Mouse (Mus musculus) testis, adult 2 months (tissue): ENCODE measurements around the gene Nphp1. TPM values are rescaled to one million over a fixed set of nuclear protein-coding genes. Genes with fewer than 3 reads are reported as not detected.
A peak's percentile ranks its signal among the peaks of the same experiment; 100 is the strongest.

ENCODE experiments used
- H3K27ac ChIP-seq: fragments of 200-500 bp; 2 replicates; pipeline ENCODE4 v1.5.1; 2012; ENCODE audit warnings: low read depth, low read length; ENCODE audit not compliant: control insufficient read depth, insufficient read depth
- H3K27me3 ChIP-seq: fragments of 200-500 bp; 2 replicates; pipeline ENCODE4 v1.6.1; 2012; ENCODE audit warnings: mild to moderate bottlenecking, low read length, moderate library complexity; ENCODE audit not compliant: control insufficient read depth, insufficient read depth
- H3K36me3 ChIP-seq: fragments of 200-500 bp; 2 replicates; pipeline ENCODE4 v1.6.1; 2012; ENCODE audit warnings: mild to moderate bottlenecking, low read length; ENCODE audit not compliant: control insufficient read depth, insufficient read depth
- H3K4me1 ChIP-seq: fragments of 200-500 bp; 2 replicates; pipeline ENCODE4 v1.6.1; 2012; ENCODE audit warnings: low read length; ENCODE audit not compliant: control insufficient read depth, insufficient read depth
- H3K4me3 ChIP-seq: fragments of 200-500 bp; 2 replicates; pipeline ENCODE4 v1.5.1; 2012; ENCODE audit warnings: low read depth, mild to moderate bottlenecking, low read length, moderate library complexity, mixed read lengths; ENCODE audit not compliant: control insufficient read depth
- CTCF ChIP-seq: fragments of 200-500 bp; IDR thresholded peaks from 2 replicates; pipeline ENCODE4 v1.5.1; 2012; ENCODE audit warnings: low read depth, mild to moderate bottlenecking, inconsistent platforms, low read length, moderate library complexity; ENCODE audit not compliant: control insufficient read depth, insufficient read depth, insufficient replicate concordance
- POLR2A ChIP-seq: fragments of 200-500 bp; IDR thresholded peaks from 2 replicates; pipeline ENCODE4 v1.6.1; 2012; ENCODE audit warnings: low read depth, mild to moderate bottlenecking, inconsistent platforms, low read length, moderate library complexity; ENCODE audit not compliant: control insufficient read depth
- polyA plus RNA-seq: library from polyadenylated mRNA; depleted of rRNA; stranded (reverse); fragments of >200 nt; gene quantifications from 2 replicates; pipeline ENCODE4 v1.2.3, GENCODE M21; 2012

The Nphp1 gene
- polyA plus RNA-seq, 1 experiment, result 575 TPM

DNA sequence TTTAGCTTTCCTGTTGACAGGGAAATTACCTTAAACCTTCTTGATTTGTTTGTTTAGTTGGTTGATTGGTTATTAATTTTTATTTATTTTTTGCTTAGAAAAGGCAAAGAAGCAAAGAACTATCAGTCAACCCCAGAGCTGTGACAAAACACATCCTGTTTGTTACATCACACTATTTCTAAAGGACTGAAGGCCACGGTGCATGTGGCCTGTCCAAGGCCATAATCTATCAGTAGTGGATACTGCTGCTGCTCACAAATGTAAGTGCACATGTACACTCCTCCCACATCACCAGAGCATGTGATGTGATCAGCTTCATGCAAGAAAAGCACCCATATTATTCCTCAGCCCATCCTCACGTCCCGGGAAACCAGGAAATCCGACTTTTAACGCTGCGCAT is 28.7 kb downstream of the Nphp1 start:
- Histone ChIP-seq H3K4me1 (no peaks in the 10 kb centered on the region), H3K27me3 (no peaks in the 10 kb centered on the region), H3K27ac (no peak overlapping the region), H3K4me3 (no peak overlapping the region), H3K36me3 (no peaks in the 10 kb centered on the region; the same call in 1 of the 2 replicates)
- TF ChIP-seq CTCF, result no peak
- no peak for TF ChIP-seq POLR2A

DNA sequence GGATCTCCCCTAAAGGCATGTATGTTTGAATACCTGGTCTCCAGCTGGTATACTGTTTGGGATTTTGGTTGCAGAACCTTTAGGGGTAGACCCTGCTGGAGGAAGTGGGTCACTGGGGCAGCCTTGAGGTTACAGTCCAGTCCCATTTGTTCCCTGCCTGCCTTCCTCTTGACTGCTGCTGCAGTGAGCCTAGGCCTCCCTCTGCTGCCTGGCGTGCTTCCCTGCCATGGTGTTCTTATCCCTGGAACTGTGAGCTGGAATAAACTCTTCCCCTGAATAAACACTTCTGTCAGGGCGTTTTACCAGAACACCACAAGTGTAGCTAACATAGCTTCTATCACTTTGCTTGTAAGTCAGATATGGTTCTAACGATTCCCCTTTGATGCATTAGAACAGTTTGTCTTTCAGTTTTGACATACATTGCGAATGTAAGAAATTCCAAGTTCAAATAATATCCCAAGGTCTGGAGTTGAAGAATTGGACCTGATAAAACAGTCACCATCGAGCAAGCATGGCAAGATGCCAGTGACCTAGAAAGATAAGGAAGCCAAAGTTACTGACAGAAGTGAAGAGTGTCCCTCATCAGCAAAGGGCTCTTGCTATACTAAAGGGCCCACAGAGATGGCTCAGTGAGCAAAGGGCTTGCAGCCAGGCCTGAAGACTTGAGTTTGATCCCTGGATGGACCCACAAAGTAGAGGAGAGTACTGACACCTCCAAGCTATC is 29.4 kb downstream of the Nphp1 start:
- Histone ChIP-seq H3K4me1 (no peaks in the 10 kb centered on the region), H3K36me3 (no peaks in the 10 kb centered on the region; the same call in 1 of the 2 replicates), H3K27me3 (no peaks in the 10 kb centered on the region), H3K4me3 (no peak overlapping the region), H3K27ac (no peak overlapping the region; the same call in 1 of the 2 replicates)
- TF ChIP-seq CTCF, result 0 out of 2 replicates have a peak, but pooled peaks have one; percentile 18
- no peak for TF ChIP-seq POLR2A

DNA sequence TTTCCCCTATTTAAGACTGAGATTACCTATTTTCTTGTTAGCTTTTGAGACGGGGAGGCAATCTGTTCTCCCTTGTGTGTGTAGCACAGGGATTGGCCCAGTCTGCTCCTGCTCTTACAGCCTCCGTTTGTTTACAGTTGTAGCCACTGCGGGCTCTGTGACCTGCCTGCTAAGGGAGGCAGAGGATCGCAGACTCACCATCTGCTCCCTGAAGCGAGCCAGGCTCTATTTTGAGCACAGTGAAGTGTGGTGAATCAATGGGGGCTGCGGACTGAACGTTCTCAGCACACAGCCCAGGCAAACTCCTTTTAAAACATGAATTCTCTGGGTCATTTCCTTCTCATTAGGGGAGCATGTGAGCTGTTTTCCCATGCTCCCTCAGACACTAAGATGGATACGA is 31.5 kb downstream of the Nphp1 start:
- H3K4me3 ChIP-seq, result no peak overlapping the region
- no peaks in the 10 kb centered on the region for H3K4me1 ChIP-seq
- H3K27me3 ChIP-seq, result no peaks in the 10 kb centered on the region
- no peak overlapping the region for H3K27ac ChIP-seq
- no peaks in the 10 kb centered on the region; the same call in 1 of the 2 replicates for H3K36me3 ChIP-seq
- TF ChIP-seq CTCF, result no peak
- no peak for TF ChIP-seq POLR2A

DNA sequence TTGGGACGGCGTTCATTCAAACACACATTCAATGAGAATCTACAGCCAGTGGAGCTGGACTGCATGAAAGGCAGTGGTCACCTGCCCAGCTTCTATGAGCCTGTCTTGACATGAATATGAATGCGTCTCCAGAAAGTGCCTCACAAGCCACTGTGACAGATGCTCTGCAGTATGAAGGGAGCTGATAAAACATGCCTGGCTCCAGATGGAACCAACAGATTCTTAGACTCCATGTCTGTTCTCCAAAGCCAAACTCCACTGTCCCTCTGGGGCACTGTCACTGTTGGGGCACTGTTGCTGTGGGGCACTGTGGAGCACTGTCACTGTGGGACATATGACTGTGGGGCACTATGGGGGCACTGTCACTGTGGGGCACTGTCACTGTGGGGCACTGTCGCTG is 34.6 kb downstream of the Nphp1 start:
- H3K4me3 ChIP-seq, result no peak overlapping the region
- no peak for TF ChIP-seq POLR2A
- no peak for TF ChIP-seq CTCF
- H3K4me1 ChIP-seq, result no peaks in the 10 kb centered on the region
- H3K27me3 ChIP-seq, result no peaks in the 10 kb centered on the region
- no peak overlapping the region for H3K27ac ChIP-seq
- no peaks in the 10 kb centered on the region; the same call in 1 of the 2 replicates for H3K36me3 ChIP-seq

DNA sequence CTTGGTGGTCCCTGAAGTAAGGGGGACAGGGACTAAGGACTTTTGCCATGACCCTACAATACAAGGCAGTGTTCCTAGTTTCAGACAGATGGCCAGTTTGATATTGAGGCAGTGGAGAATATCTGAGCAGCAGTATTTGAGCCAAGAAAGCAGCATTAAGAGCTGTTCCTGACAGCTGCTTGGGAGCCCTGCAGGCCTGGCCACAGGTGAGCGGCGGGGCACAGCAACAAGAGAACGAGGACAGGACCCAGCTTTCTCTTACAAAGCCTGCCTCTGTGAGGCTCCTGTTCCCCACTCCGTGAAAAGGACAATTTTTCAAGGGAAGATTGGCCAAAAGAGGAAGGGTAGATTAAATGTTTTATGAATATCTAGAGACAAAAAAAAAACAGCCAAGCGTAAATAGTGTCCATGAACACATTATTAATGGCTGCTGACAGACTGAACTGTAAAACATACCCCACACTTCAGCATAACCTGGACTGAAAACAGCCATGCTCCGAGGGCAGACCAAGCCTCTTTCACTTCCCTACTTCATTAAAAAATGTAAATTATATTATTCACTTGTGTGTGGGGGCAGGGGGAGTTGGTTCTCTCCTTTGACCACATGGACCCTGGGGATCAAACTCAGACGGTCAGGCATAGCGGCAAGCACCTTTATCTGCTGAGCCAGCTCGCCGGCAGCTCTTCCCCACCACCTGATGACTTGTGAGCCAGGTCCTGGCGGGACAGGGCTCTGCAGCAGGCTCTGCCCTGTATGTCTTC is 36.7 kb downstream of the Nphp1 start:
- Histone ChIP-seq H3K27me3 (no peaks in the 10 kb centered on the region), H3K4me3 (no peak overlapping the region), H3K4me1 (no peaks in the 10 kb centered on the region), H3K36me3 (peaks cover 2% of the 10 kb centered on the region; the same call in 1 of the 2 replicates), H3K27ac (no peak overlapping the region)
- TF ChIP-seq POLR2A, result no peak
- no peak for TF ChIP-seq CTCF

DNA sequence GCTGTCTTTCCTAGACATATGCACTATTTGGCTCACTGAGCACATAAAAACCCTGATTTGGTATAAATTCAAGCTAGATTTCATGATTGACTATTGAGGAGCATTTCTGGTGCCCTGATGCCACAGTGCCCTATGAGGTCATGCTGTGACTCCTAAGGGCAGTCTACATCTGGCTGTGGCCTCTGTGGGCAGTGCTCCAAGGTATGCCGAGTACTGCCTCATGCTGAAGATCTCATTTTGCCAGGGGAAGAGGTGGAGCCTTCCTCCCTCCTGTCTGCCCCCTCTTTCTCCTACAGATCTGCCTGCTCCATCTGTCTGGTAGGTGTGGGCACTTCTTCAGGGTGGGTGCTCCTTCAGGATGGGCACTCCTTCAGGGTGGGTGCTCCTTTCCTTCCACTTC is 39.3 kb downstream of the Nphp1 start:
- Histone ChIP-seq H3K4me3 (no peak overlapping the region), H3K4me1 (no peaks in the 10 kb centered on the region), H3K27ac (no peak overlapping the region), H3K36me3 (peaks cover 2% of the 10 kb centered on the region; the same call in 1 of the 2 replicates), H3K27me3 (no peaks in the 10 kb centered on the region)
- TF ChIP-seq POLR2A (no peak), CTCF (no peak)

DNA sequence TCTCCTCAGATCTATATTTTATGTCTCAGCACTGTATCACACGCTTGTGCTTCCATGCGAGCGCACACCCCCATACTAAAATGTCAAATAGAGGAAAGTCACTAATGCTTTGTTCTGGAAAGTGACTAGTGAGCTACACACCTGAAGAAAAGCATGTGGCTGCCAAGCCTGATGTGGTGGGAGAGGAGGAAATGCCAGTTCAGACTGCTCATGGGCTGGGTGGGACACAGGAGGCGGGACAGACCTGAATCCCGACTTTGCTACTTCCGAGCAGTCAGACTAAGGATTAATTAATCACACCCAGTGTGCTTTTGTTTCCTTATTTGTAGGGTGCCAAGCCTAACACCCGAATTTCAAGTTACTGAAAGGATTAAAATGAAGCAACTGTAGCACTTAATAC is 40.4 kb downstream of the Nphp1 start:
- H3K4me1 ChIP-seq, result no peaks in the 10 kb centered on the region
- no peaks in the 10 kb centered on the region for H3K27me3 ChIP-seq
- H3K4me3 ChIP-seq, result no peak overlapping the region
- peaks cover 2% of the 10 kb centered on the region; the same call in 1 of the 2 replicates for H3K36me3 ChIP-seq
- H3K27ac ChIP-seq, result no peak overlapping the region
- TF ChIP-seq CTCF (no peak), POLR2A (no peak)
